Mouse (Mus musculus): ENCODE results near the gene 1700013G24Rik. TPM values are rescaled to one million over a fixed set of nuclear protein-coding genes. Genes with fewer than 3 reads are reported as not detected.
"Not testable (repeated sequence)": the region's sequence is repeated elsewhere in the genome, so short reads cannot be mapped to it uniquely, and the experiment has no call there.

The 1700013G24Rik gene
- not detected in 2 replicates for polyA plus RNA-seq (2012; ENCODE audit: insufficient read depth, insufficient read length, missing spikeins)

GRCm38 (mm10) chr4:137453234-137453767, at the start of gene 1700013G24Rik:
Gene 1700013G24Rik, plus strand, starts transcription at chr4:137453284.
- no peak within 1 kb of the TSS for H3K27ac ChIP-seq (replicated peaks; ENCODE audit: low read depth, low read length)
- peaks cover 2% of the 10 kb centered on the region for H3K4me1 ChIP-seq (ENCODE audit: control insufficient read depth, insufficient read depth, insufficient read length, low read length)
- H3K4me3 ChIP-seq (ENCODE audit: insufficient read depth, low read depth, low read length): no peak within 1 kb of the TSS

GRCm38 (mm10) chr4:137405571-137405970, 47.5 kb upstream of the 1700013G24Rik start:
- Histone ChIP-seq H3K4me3 (ENCODE audit: insufficient read depth, low read depth, low read length) (no peak overlapping the region), H3K27ac (replicated peaks; ENCODE audit: low read depth, low read length) (no peak overlapping the region), H3K4me1 (ENCODE audit: control insufficient read depth, insufficient read depth, insufficient read length, low read length) (no peaks in the 10 kb centered on the region)

GRCm38 (mm10) chr4:137409691-137410090, 43.4 kb upstream of the 1700013G24Rik start, which contains the start of gene Cela3a:
Gene Cela3a, minus strand, starts transcription at chr4:137409791.
- Histone ChIP-seq H3K27ac (replicated peaks; ENCODE audit: low read depth, low read length) (no peak within 1 kb of the TSS), H3K4me1 (ENCODE audit: control insufficient read depth, insufficient read depth, insufficient read length, low read length) (no peaks in the 10 kb centered on the region; the same call in 1 of the 2 replicates), H3K4me3 (ENCODE audit: insufficient read depth, low read depth, low read length) (no peak within 1 kb of the TSS)

- H3K27ac ChIP-seq (replicated peaks; ENCODE audit: low read depth, low read length); H3K4me3 ChIP-seq (ENCODE audit: insufficient read depth, low read depth, low read length); H3K4me1 ChIP-seq (ENCODE audit: control insufficient read depth, insufficient read depth, insufficient read length, low read length): not testable (repeated sequence)
Measured at GRCm38 (mm10) chr4:137412185-137412709, 40.8 kb upstream of the 1700013G24Rik start.

GRCm38 (mm10) chr4:137414936-137415335, 38.1 kb upstream of the 1700013G24Rik start:
- Histone ChIP-seq H3K4me1 (ENCODE audit: control insufficient read depth, insufficient read depth, insufficient read length, low read length) (no peaks in the 10 kb centered on the region; the same call in 1 of the 2 replicates), H3K27ac (replicated peaks; ENCODE audit: low read depth, low read length) (no peak overlapping the region), H3K4me3 (ENCODE audit: insufficient read depth, low read depth, low read length) (no peak overlapping the region)

GRCm38 (mm10) chr4:137417712-137418564, 35.1 kb upstream of the 1700013G24Rik start:
- Histone ChIP-seq H3K4me1 (ENCODE audit: control insufficient read depth, insufficient read depth, insufficient read length, low read length) (no peaks in the 10 kb centered on the region), H3K4me3 (ENCODE audit: insufficient read depth, low read depth, low read length) (no peak overlapping the region), H3K27ac (replicated peaks; ENCODE audit: low read depth, low read length) (no peak overlapping the region)

- H3K4me1 ChIP-seq (ENCODE audit: control insufficient read depth, insufficient read depth, insufficient read length, low read length): 0 out of 2 replicates have a peak, but pooled peaks cover 3% of the 10 kb centered on the region
- no peak within 1 kb of the TSS for H3K4me3 ChIP-seq (ENCODE audit: insufficient read depth, low read depth, low read length)
- H3K27ac ChIP-seq (replicated peaks; ENCODE audit: low read depth, low read length): no peak within 1 kb of the TSS
Measured at GRCm38 (mm10) chr4:137430502-137430901, 22.6 kb upstream of the 1700013G24Rik start, which contains the start of gene Cela3b. Gene Cela3b, minus strand, starts transcription at chr4:137430540.

GRCm38 (mm10) chr4:137432700-137433550, 20.2 kb upstream of the 1700013G24Rik start:
- H3K4me3 ChIP-seq (ENCODE audit: insufficient read depth, low read depth, low read length); H3K4me1 ChIP-seq (ENCODE audit: control insufficient read depth, insufficient read depth, insufficient read length, low read length): not testable (repeated sequence)
- H3K27ac ChIP-seq (replicated peaks; ENCODE audit: low read depth, low read length): peak overlapping the region; percentile 31; the same call in 1 of the 2 replicates

- no peak overlapping the region for H3K27ac ChIP-seq (replicated peaks; ENCODE audit: low read depth, low read length)
- H3K4me3 ChIP-seq (ENCODE audit: insufficient read depth, low read depth, low read length): no peak overlapping the region
- H3K4me1 ChIP-seq (ENCODE audit: control insufficient read depth, insufficient read depth, insufficient read length, low read length): 0 out of 2 replicates have a peak, but pooled peaks cover 3% of the 10 kb centered on the region
Measured at GRCm38 (mm10) chr4:137436979-137437669, 16.0 kb upstream of the 1700013G24Rik start.

GRCm38 (mm10) chr4:137438842-137439241, 14.2 kb upstream of the 1700013G24Rik start:
- Histone ChIP-seq H3K4me1 (ENCODE audit: control insufficient read depth, insufficient read depth, insufficient read length, low read length) (no peaks in the 10 kb centered on the region), H3K4me3 (ENCODE audit: insufficient read depth, low read depth, low read length) (no peak overlapping the region), H3K27ac (replicated peaks; ENCODE audit: low read depth, low read length) (no peak overlapping the region)

GRCm38 (mm10) chr4:137441332-137441731, 11.8 kb upstream of the 1700013G24Rik start:
- H3K27ac ChIP-seq (replicated peaks; ENCODE audit: low read depth, low read length): no peak overlapping the region
- no peaks in the 10 kb centered on the region for H3K4me1 ChIP-seq (ENCODE audit: control insufficient read depth, insufficient read depth, insufficient read length, low read length)
- no peak overlapping the region for H3K4me3 ChIP-seq (ENCODE audit: insufficient read depth, low read depth, low read length)

- Histone ChIP-seq H3K27ac (replicated peaks; ENCODE audit: low read depth, low read length) (no peak overlapping the region), H3K4me3 (ENCODE audit: insufficient read depth, low read depth, low read length) (no peak overlapping the region), H3K4me1 (ENCODE audit: control insufficient read depth, insufficient read depth, insufficient read length, low read length) (no peaks in the 10 kb centered on the region; the same call in 1 of the 2 replicates)
Measured at GRCm38 (mm10) chr4:137443625-137444024, 9.5 kb upstream of the 1700013G24Rik start.

GRCm38 (mm10) chr4:137445881-137446280, 7.2 kb upstream of the 1700013G24Rik start:
- Histone ChIP-seq H3K4me1 (ENCODE audit: control insufficient read depth, insufficient read depth, insufficient read length, low read length) (peaks cover 2% of the 10 kb centered on the region), H3K27ac (replicated peaks; ENCODE audit: low read depth, low read length) (no peak overlapping the region), H3K4me3 (ENCODE audit: insufficient read depth, low read depth, low read length) (no peak overlapping the region)
